8 mouse cellular contexts compared by ENCODE assay signal in the genomic region with DNA sequence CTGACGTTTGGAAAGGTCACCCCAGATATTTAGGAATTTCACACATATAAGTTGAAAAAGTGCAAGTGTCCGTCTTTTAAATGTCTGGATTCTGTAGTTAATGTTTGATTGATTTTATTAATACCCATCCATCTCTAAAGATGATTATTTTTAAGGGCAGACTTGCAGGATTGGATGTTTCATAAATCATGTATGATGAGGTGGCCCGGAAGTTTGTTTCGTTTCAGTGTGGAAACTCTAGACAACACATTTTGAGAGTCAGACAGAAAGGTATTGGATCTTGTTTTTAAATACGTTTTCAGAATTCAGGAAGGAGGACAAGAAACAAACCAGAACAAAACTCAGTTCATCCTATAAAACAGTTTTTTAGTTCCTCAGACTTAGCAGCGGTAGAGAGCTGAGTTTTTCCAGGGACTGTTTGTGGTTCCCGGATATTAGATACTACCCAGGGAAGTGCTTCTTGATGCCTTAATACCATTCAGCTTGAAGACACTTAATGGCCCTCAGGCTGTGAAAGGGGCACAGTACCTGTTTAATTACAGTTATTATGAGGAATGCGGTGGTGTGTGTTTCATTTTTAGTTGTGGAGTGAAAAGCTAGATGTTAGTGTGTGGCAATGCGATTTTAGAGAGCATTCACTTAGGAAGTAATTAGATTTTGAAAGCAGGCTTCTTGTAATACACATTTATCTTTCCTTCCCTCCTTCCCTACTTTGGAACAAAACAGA. TPM values are rescaled to one million over a fixed set of nuclear protein-coding genes. Genes with fewer than 3 reads are reported as not detected.
DNase-seq lines count a peak whose midpoint lies in the region; ATAC-seq lines count a peak whose summit lies in the region.

No protein-coding gene starts in this region.

- intact Hi-C loops in heart, postnatal 25 days (cut with DNase I) = loop anchor here (5.0 kb wide), 2 partner anchors 34 to 116 kb away; a partner anchor contains a TSS

- peaks cover 14% of the 10 kb centered on the region for H3K4me1 ChIP-seq in heart, embryonic 10.5 days
- H3K4me1 ChIP-seq in forebrain, embryonic 16.5 days (replicated peaks; ENCODE audit: control insufficient read depth, insufficient read depth, low read length) = peaks cover 24% of the 10 kb centered on the region
- peaks cover 24% of the 10 kb centered on the region for H3K4me1 ChIP-seq in liver, embryonic 16.5 days (ENCODE audit: control insufficient read depth, low read depth, low read length)

- H3K27me3 ChIP-seq in heart, embryonic 10.5 days (ENCODE audit: insufficient read depth, poor library complexity, severe bottlenecking) = 0 out of 2 replicates have a peak, but pooled peaks cover 7% of the 10 kb centered on the region
- H3K27me3 ChIP-seq in forebrain, embryonic 16.5 days (replicated peaks; ENCODE audit: control insufficient read depth, insufficient read depth, low read length) = 0 out of 2 replicates have a peak, but pooled peaks cover 3% of the 10 kb centered on the region
- no peaks in the 10 kb centered on the region; the same call in 1 of the 2 replicates for H3K27me3 ChIP-seq in liver, embryonic 16.5 days (ENCODE audit: control insufficient read depth, insufficient read depth, low read depth, low read length)

- H3K4me2 ChIP-seq in forebrain, embryonic 16.5 days (ENCODE audit: low read length) = peak overlapping the region; percentile 80
- H3K4me2 ChIP-seq in liver, embryonic 16.5 days (ENCODE audit: low read depth, low read length) = peak overlapping the region; percentile 80

- no peaks in the 10 kb centered on the region for H3K9me3 ChIP-seq in heart, embryonic 10.5 days
- H3K9me3 ChIP-seq in forebrain, embryonic 16.5 days (ENCODE audit: control insufficient read depth, low read length) = no peaks in the 10 kb centered on the region
- no peaks in the 10 kb centered on the region for H3K9me3 ChIP-seq in liver, embryonic 16.5 days (replicated peaks; ENCODE audit: control insufficient read depth, low read length)

- 19% methylated on average over 9 of the region's 9 CpGs for WGBS in heart, embryonic 10.5 days
- 10% methylated on average over 9 of the region's 9 CpGs for WGBS in forebrain, embryonic 16.5 days
- 10% methylated on average over 9 of the region's 9 CpGs for WGBS in liver, embryonic 16.5 days (ENCODE audit: insufficient replicate concordance)

- H3K36me3 ChIP-seq in heart, embryonic 10.5 days = peaks cover 6% of the 10 kb centered on the region; the same call in 1 of the 2 replicates
- H3K36me3 ChIP-seq in forebrain, embryonic 16.5 days (ENCODE audit: control insufficient read depth, insufficient read depth) = no peaks in the 10 kb centered on the region
- H3K36me3 ChIP-seq in liver, embryonic 16.5 days (ENCODE audit: control insufficient read depth, insufficient read depth) = no peaks in the 10 kb centered on the region

- peak overlapping the region; percentile 96 for H3K4me3 ChIP-seq in heart, embryonic 10.5 days
- peak overlapping the region; percentile 94 for H3K4me3 ChIP-seq in forebrain, embryonic 16.5 days (replicated peaks; ENCODE audit: low read length)
- H3K4me3 ChIP-seq in liver, embryonic 16.5 days (ENCODE audit: low read depth, low read length) = peak overlapping the region; percentile 99

- peak; percentile 38 for ATAC-seq in CD4-positive, CD25-positive, alpha-beta regulatory T cell, adult 4 months
- no peak for ATAC-seq in forebrain, embryonic 16.5 days
- ATAC-seq in liver, embryonic 16.5 days (ENCODE audit: low read depth) = no peak

- H3K9ac ChIP-seq in forebrain, embryonic 16.5 days (replicated peaks; ENCODE audit: low read depth, low read length) = no peak overlapping the region; the same call in 1 of the 2 replicates
- peak overlapping the region; percentile 99 for H3K9ac ChIP-seq in liver, embryonic 16.5 days (ENCODE audit: low read depth, low read length)

- DNase-seq in heart, embryonic 10.5 days (ENCODE audit: low spot score) = no peak
- no peak for DNase-seq in heart, postnatal 25 days (ENCODE audit: low spot score)
- no peak for DNase-seq in cerebellum, postnatal 14 days
- DNase-seq in frontal cortex, postnatal 14 days (ENCODE audit: low spot score in 2 of 2) = no peak
- no peak for DNase-seq in right cerebral cortex, adult 2 months (ENCODE audit: low spot score in 2 of 2)

- H3K27ac ChIP-seq in heart, embryonic 10.5 days = peak overlapping the region; percentile 97
- H3K27ac ChIP-seq in forebrain, embryonic 16.5 days (ENCODE audit: low read length) = no peak overlapping the region
- no peak overlapping the region for H3K27ac ChIP-seq in liver, embryonic 16.5 days (ENCODE audit: low read length)

RNA-seq across cellular contexts. Expression of a gene that starts 1.1 kb away (rescaled TPM):
- not detected in 2 replicates for polyA plus RNA-seq in heart, embryonic 10.5 days (2016; fragmentation: Nextera tagmentation; extraction: Ambion mirVana)
- total RNA-seq in heart, postnatal 25 days (2021) = 1 to 10 TPM in 1 of 2 experiments, not detected in 1; 1.1 TPM
- not detected for polyA plus RNA-seq in CD4-positive, CD25-positive, alpha-beta regulatory T cell, adult 4 months (2017; shearing (Covaris generic))
- not detected in 2 replicates for polyA plus RNA-seq in forebrain, embryonic 16.5 days (2015; fragmentation: Nextera tagmentation; extraction: Ambion mirVana)
- polyA plus RNA-seq in liver, embryonic 16.5 days (2015; fragmentation: Nextera tagmentation; extraction: Ambion mirVana) = 1.1 and 1.4 TPM in 2 replicates

RNA-seq across cellular contexts. Expression of a gene that starts 1.6 kb away (rescaled TPM):
- polyA plus RNA-seq in heart, embryonic 10.5 days (2016; fragmentation: Nextera tagmentation; extraction: Ambion mirVana) = 64.5 and 73.9 TPM in 2 replicates
- total RNA-seq in heart, postnatal 25 days (2021) = 10 to 100 TPM; 81.6 to 89.8 TPM
- polyA plus RNA-seq in CD4-positive, CD25-positive, alpha-beta regulatory T cell, adult 4 months (2017; shearing (Covaris generic)) = 10 to 100 TPM; 17.8 to 30.3 TPM
- polyA plus RNA-seq in forebrain, embryonic 16.5 days (2015; fragmentation: Nextera tagmentation; extraction: Ambion mirVana) = 56.7 and 70.2 TPM in 2 replicates
- polyA plus RNA-seq in liver, embryonic 16.5 days (2015; fragmentation: Nextera tagmentation; extraction: Ambion mirVana) = 38.1 and 41.1 TPM in 2 replicates
